Mouse (Mus musculus): ENCODE measurements at regions not wholly inside any gene's neighbourhood (a gene's known extent, or its start where the extent isn't known, plus 50 kb on each side); places are given as distances from the start of the nearest gene placed in this dataset.

- TF ChIP-seq CTCF (IDR thresholded peaks at IDR 0.05; ENCODE audit: low read depth) = no peak
- no peak for TF ChIP-seq EP300 (IDR thresholded peaks at IDR 0.05; ENCODE audit: low read depth)
These were observed 658.3 kb upstream of the Kirrel3 start for GRCm38 (mm10) chr9:33827409-33827808.

All from liver, postnatal 0 days (tissue).